In genomic region chr1:131513136-131513535, GRCm38 (mm10) we compare ENCODE assay signal across 29 mouse cellular contexts. TPM values are rescaled to one million over a fixed set of nuclear protein-coding genes. Genes with fewer than 3 reads are reported as not detected.
DNase-seq lines count a peak whose midpoint lies in the region; TF ChIP-seq lines count a peak whose summit lies in the region.
"Had no signal": no experiment of that assay in that cellular context is flagged by ENCODE, and none has a peak within 500 bp of the region (broad histone marks: within the 10 kb centered on the region; RNA-seq: fewer than 3 reads in every experiment).

No protein-coding gene starts in this region.

- H3K9ac ChIP-seq in ES-Bruce4 (ENCODE audit: low read depth, poor library complexity, severe bottlenecking) = peak overlapping the region; percentile 35; the same call in 1 of the 2 replicates
- H3K9ac ChIP-seq: embryonic facial prominence, embryonic 15.5 days; forebrain, embryonic 12.5 days; forebrain, postnatal 0 days; heart, embryonic 13.5 days; hindbrain, embryonic 15.5 days; limb, embryonic 13.5 days; liver, embryonic 13.5 days; midbrain, embryonic 15.5 days; neural tube, embryonic 15.5 days; stomach, embryonic 15.5 days had no signal

- no peaks in the 10 kb centered on the region for H3K9me3 ChIP-seq in ES-Bruce4 (replicated peaks; ENCODE audit: control insufficient read depth, insufficient read depth, low read length, poor library complexity, severe bottlenecking)
- H3K9me3 ChIP-seq: embryonic facial prominence, embryonic 10.5 days; embryonic facial prominence, embryonic 15.5 days; forebrain, embryonic 12.5 days; G1E; heart, embryonic 13.5 days; hindbrain, embryonic 10.5 days; hindbrain, embryonic 15.5 days; limb, embryonic 13.5 days; liver, embryonic 13.5 days; midbrain, embryonic 15.5 days; neural tube, embryonic 15.5 days; stomach, embryonic 15.5 days had no signal

- H3K36me3 ChIP-seq in ES-Bruce4 (ENCODE audit: control insufficient read depth, insufficient read depth, low read length, poor library complexity, severe bottlenecking) = no peaks in the 10 kb centered on the region
- H3K36me3 ChIP-seq: embryonic facial prominence, embryonic 15.5 days; forebrain, embryonic 12.5 days; heart, embryonic 13.5 days; hindbrain, embryonic 10.5 days; hindbrain, embryonic 15.5 days; limb, embryonic 13.5 days; liver, embryonic 13.5 days; midbrain, embryonic 15.5 days; neural tube, embryonic 15.5 days; stomach, embryonic 15.5 days had no signal

- H3K4me3 ChIP-seq in ES-Bruce4 (ENCODE audit: low read depth, low read length) = no peak overlapping the region
- H3K4me3 ChIP-seq: embryonic facial prominence, embryonic 10.5 days; embryonic facial prominence, embryonic 15.5 days; forebrain, embryonic 12.5 days; heart, adult 2 months; heart, embryonic 13.5 days; hindbrain, embryonic 10.5 days; hindbrain, embryonic 15.5 days; layer of hippocampus, adult 2 months; limb, embryonic 13.5 days; liver, embryonic 13.5 days; midbrain, embryonic 15.5 days; neural tube, embryonic 15.5 days; stomach, embryonic 15.5 days had no signal

- no peak overlapping the region for H3K27ac ChIP-seq in ES-Bruce4 (ENCODE audit: insufficient read depth, low read length)
- H3K27ac ChIP-seq: embryonic facial prominence, embryonic 10.5 days; embryonic facial prominence, embryonic 15.5 days; forebrain, embryonic 12.5 days; heart, adult 2 months; hindbrain, embryonic 10.5 days; hindbrain, embryonic 15.5 days; layer of hippocampus, adult 2 months; limb, embryonic 13.5 days; liver, embryonic 13.5 days; macrophage; midbrain, embryonic 15.5 days; neural tube, embryonic 15.5 days; stomach, embryonic 15.5 days had no signal

- TF ChIP-seq EP300 in ES-Bruce4 (IDR thresholded peaks at IDR 0.05; ENCODE audit: insufficient read depth, low read depth, low read length) = no peak

- no peaks in the 10 kb centered on the region for H3K27me3 ChIP-seq in ES-Bruce4 (ENCODE audit: control insufficient read depth, insufficient read depth, low read length, poor library complexity, severe bottlenecking)
- H3K27me3 ChIP-seq: embryonic facial prominence, embryonic 15.5 days; forebrain, embryonic 12.5 days; heart, embryonic 13.5 days; hindbrain, embryonic 15.5 days; limb, embryonic 13.5 days; liver, embryonic 13.5 days; midbrain, embryonic 15.5 days; neural tube, embryonic 15.5 days; Patski; stomach, embryonic 15.5 days had no signal

- H3K4me1 ChIP-seq in ES-Bruce4 (ENCODE audit: control insufficient read depth, insufficient read depth, low read length) = peaks cover 1% of the 10 kb centered on the region
- H3K4me1 ChIP-seq: stomach, embryonic 15.5 days had no signal

- DNase-seq in cerebellum, postnatal 14 days = peak; percentile 51 to 57
- DNase-seq in cerebellum, adult 9-11 months = no peak
- peak; percentile 19 to 31 for DNase-seq in lung, adult 18-20 months
- DNase-seq in lung, postnatal 10 days = no peak
- peak; percentile 61 for DNase-seq in brain, adult 2 months (ENCODE audit: low read depth, low spot score)
- DNase-seq in urinary bladder, postnatal 10 days (ENCODE audit: low spot score) = no peak
- DNase-seq: adrenal gland, postnatal 14 days; B cell, adult 2 months; forebrain, postnatal 0 days; heart, adult 2 months; kidney, adult 11 months; liver, embryonic 13.5 days; lung, adult 2 months; right cerebral cortex, postnatal 25 days had no signal

- no peak for TF ChIP-seq POLR2A in ES-Bruce4 (IDR thresholded peaks at IDR 0.05; ENCODE audit: insufficient read depth, low read length)

- no peak for TF ChIP-seq CTCF in ES-Bruce4 (IDR thresholded peaks at IDR 0.05; ENCODE audit: low read depth, low read length)

RNA-seq across cellular contexts. Expression of gene Srgap2, which starts 14.0 kb away (rescaled TPM):
- polyA plus RNA-seq in ES-Bruce4 (2011; ENCODE audit: insufficient read depth, insufficient read length, low read depth, missing spikeins) = 78.9 and 83.8 TPM in 2 replicates

RNA-seq across cellular contexts. Expression of gene Fam72a, which starts 14.6 kb away (rescaled TPM):
- 6.4 and 6.6 TPM in 2 replicates for polyA plus RNA-seq in ES-Bruce4 (2011; ENCODE audit: insufficient read depth, insufficient read length, low read depth, missing spikeins)

Comparison
In these comparisons a context has a peak if more than half of its experiments do, and no peak if none do; other contexts are left out.
1. DNase-seq: peak in cerebellum, postnatal 14 days (2 of 2), lung, adult 18-20 months (2 of 2) and brain, adult 2 months (single experiment); none in cerebellum, adult 9-11 months (single experiment), lung, postnatal 10 days (single experiment) and urinary bladder, postnatal 10 days (single experiment).